24 mouse cellular contexts compared by ENCODE assay signal in genomic region chr11:64059305-64059704, GRCm38 (mm10).
"Had no signal": no experiment of that assay in that cellular context is flagged by ENCODE, and none has a peak within 500 bp of the region (broad histone marks: within the 10 kb centered on the region; RNA-seq: fewer than 3 reads in every experiment).

No protein-coding gene starts in this region.

- H3K9me3 ChIP-seq: heart, embryonic 10.5 days; heart, embryonic 12.5 days; hindbrain, embryonic 13.5 days; hindbrain, embryonic 15.5 days; kidney, embryonic 15.5 days; limb, embryonic 10.5 days; limb, embryonic 12.5 days; liver, embryonic 13.5 days had no signal

- H3K4me2 ChIP-seq: heart, embryonic 12.5 days; hindbrain, embryonic 13.5 days; hindbrain, embryonic 15.5 days; kidney, embryonic 15.5 days; limb, embryonic 12.5 days; liver, embryonic 11.5 days; liver, embryonic 13.5 days had no signal

- DNase-seq: gastrocnemius, postnatal 14 days; gastrocnemius, postnatal 36 days; heart, adult 11 months; heart, postnatal 10 days; heart, postnatal 36 days; kidney, adult 11 months; kidney, adult 9 months; kidney, postnatal 25 days; kidney, postnatal 4 days; liver; liver, embryonic 13.5 days had no signal

- H3K27ac ChIP-seq: heart, embryonic 10.5 days; hindbrain, embryonic 13.5 days; hindbrain, embryonic 15.5 days; hindbrain, postnatal 0 days; kidney, embryonic 15.5 days; kidney, postnatal 0 days; layer of hippocampus, adult 2 months; left cerebral cortex, adult 2 months; limb, embryonic 10.5 days; limb, embryonic 12.5 days; liver, embryonic 13.5 days had no signal

- ATAC-seq: hindbrain, postnatal 0 days; intestine, embryonic 16.5 days had no signal

- H3K9ac ChIP-seq: heart, embryonic 12.5 days; hindbrain, embryonic 13.5 days; hindbrain, embryonic 15.5 days; kidney, embryonic 15.5 days; limb, embryonic 12.5 days; liver, embryonic 13.5 days had no signal

- H3K4me1 ChIP-seq: heart, embryonic 10.5 days; hindbrain, embryonic 13.5 days; hindbrain, embryonic 15.5 days; kidney, embryonic 15.5 days had no signal

- H3K27me3 ChIP-seq: hindbrain, embryonic 15.5 days; kidney, embryonic 15.5 days; limb, embryonic 12.5 days; liver, embryonic 13.5 days had no signal

- H3K4me3 ChIP-seq: heart, embryonic 10.5 days; heart, embryonic 12.5 days; hindbrain, embryonic 13.5 days; hindbrain, embryonic 15.5 days; kidney, embryonic 15.5 days; layer of hippocampus, adult 2 months; left cerebral cortex, adult 2 months; limb, embryonic 10.5 days; limb, embryonic 12.5 days; liver, embryonic 13.5 days had no signal
